Mouse (Mus musculus) urinary bladder, postnatal 10 days (tissue): ENCODE measurements around the gene Cd5.

Source experiments
- DNase-seq: peaks from one replicate; pipeline ENCODE4 v3.0.0; 2022; ENCODE audit warnings: low spot score

Gene Cd5

GRCm38 (mm10) chr19:10738811-10739210 is at the start of gene Cd5:
Cd5 (minus strand) TSS chr19:10739002.
- DNase-seq = no peak

- DNase-seq = no peak
Observed at GRCm38 (mm10) chr19:10788242-10788641, 49.4 kb upstream of the Cd5 start.

DNA sequence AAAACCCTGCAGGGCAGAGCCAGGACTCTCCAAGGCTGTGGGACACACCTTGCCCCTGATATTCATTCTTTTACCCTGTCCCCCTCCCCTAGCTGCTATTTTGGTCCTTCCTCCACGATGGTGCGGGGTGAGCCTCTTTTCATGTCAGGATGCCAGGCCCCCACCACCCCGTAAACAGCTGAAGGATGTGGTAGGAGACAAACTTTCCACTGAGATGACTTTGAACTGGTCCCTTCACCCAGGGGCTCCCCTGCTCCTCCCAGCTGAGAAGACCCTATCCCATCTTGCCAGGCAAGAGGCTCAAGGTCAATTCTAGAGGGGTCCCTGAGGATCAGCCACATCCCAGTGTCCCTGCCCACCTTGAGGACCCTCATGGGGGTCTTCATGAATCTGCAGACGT is 48.6 kb upstream of the Cd5 start:
- no peak for DNase-seq

DNA sequence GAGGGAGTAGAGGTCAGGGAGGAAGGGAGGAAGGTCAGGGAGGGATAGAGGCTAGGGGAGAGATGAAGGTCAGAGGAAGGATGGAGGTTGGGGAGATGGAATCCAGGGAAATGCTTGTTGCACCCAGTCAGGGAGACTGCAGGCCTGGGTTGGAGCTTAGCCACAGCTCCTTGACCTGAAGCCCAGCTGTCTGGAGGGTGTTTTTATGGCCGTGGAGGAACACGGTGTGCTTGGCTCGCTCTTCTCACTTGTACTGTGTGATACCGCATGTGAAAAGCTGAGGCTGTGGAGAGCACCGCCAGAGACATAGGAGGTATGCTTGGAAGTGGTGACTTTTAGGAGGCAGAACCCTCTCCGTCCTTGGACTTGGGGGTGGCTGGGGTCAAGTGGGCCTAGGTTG is 48.0 kb upstream of the Cd5 start:
- no peak for DNase-seq

GRCm38 (mm10) chr19:10784796-10785459 is 46.1 kb upstream of the Cd5 start:
- no peak for DNase-seq

DNA sequence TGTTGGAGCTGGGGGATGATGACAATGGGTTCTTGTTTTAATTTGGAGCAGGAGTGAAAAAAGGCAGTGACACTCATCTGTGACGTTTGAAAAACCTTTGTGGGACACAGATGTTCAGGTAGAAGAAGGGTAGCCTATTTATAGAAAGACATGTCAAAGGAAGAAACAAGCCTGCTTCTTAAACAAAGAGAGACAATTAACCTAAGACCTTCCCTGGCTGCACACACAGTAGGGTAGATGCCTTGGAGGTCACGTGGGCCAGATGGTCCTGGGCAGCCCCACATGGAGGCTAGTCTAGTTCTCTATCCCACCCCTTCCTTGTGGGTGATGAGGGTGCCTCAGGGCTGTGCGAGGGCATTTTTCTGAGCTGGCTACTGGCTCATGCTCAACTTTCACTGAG is 45.3 kb upstream of the Cd5 start:
- DNase-seq = no peak

DNA sequence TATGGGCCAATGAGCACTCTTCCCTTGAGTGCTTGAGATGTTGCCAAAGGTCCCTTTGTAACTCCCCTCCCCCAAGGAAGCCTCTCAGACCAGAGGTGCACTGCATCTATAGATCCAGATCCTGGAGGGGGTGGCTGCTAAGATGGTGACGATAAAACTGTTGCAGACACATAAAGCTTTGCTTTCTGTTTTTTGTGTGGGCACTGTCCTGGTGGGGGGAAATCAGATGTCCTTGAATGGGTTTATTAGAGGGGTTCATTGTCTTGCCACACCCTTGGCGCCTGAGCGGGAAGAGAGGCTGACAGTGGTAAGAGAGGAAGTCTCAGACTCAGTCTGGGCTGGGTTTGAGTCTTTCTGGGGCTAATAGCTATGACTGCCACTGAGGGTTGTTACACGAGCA is 44.4 kb upstream of the Cd5 start:
- no peak for DNase-seq

DNA sequence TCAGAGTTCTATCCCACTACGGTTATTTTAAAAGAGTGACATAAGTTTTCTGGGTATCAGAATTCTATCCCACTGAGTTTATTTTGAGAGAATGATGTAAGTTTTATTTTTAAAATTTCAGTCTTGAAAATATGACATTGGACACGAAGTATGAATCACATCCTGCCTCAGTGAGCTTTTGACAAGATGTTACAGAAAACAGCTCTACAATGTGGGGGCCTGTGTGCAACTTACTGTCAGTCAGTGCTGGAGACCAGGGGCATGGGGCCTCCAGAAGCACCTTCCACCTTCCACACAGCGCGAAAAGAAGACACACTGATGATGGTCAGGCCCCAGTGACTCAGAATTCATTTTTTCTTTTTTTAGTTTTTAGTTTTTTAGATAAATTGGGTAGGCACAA is 42.8 kb upstream of the Cd5 start:
- no peak for DNase-seq

DNA sequence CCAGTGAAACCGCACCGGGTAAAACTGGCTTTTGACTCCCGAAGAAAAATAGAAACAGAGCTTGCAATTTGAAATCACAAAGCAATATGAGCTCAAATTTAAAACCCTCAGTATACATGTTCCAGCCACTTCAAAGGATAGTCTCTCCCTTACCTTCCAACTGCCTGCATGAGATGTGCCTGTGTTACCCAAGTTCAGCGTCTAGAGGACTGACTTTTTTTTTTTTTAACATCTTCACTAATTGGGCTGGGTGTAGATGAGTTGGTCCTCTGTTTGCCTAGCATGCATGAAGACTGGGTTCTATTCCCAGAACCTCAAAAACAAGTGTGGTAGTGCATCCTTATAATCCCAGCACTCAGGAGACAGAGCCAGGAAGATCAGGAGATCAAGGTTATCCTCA is 38.1 kb upstream of the Cd5 start:
- DNase-seq = no peak

DNA sequence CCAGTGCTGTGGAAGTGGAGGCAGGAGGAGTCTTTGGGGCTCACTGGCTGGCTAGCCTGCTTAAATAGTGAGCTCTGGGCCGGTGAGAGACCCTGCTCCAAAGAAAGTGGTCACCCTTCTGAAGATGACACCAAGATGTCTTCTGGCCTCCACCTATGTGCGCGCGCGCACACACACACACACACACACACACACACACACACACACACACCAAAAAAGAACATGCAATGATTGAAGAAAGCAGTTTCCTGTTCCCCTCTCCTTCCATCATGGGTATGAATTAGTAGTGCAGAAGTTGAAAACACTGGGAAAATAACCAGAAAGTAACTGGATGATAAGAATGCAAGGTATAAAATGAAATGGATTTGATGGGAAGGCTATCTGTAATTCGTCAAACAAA is 35.3 kb upstream of the Cd5 start:
- DNase-seq = no peak

GRCm38 (mm10) chr19:10773384-10773783 is 34.6 kb upstream of the Cd5 start:
- no peak for DNase-seq

DNA sequence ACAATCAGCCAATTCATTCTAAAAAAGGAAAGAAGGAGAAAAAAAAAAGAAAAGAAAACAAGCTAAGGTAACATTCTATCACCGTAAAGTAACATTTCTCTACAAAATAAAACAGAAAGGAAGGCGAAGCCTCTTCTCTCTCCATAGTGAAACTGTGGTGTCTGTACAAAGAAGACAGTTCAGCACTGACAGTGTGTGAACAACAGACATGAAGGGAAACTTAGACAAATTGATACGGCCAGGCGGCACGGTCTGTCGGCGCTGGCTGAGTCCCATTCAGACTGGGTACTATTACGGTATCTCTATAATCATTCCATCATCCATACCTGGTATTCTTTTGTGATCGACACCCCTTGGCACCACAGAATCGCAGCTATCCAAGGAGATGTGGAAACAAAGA is 34.1 kb upstream of the Cd5 start:
- DNase-seq = no peak

GRCm38 (mm10) chr19:10771995-10772394 is 33.2 kb upstream of the Cd5 start:
- DNase-seq = no peak

DNA sequence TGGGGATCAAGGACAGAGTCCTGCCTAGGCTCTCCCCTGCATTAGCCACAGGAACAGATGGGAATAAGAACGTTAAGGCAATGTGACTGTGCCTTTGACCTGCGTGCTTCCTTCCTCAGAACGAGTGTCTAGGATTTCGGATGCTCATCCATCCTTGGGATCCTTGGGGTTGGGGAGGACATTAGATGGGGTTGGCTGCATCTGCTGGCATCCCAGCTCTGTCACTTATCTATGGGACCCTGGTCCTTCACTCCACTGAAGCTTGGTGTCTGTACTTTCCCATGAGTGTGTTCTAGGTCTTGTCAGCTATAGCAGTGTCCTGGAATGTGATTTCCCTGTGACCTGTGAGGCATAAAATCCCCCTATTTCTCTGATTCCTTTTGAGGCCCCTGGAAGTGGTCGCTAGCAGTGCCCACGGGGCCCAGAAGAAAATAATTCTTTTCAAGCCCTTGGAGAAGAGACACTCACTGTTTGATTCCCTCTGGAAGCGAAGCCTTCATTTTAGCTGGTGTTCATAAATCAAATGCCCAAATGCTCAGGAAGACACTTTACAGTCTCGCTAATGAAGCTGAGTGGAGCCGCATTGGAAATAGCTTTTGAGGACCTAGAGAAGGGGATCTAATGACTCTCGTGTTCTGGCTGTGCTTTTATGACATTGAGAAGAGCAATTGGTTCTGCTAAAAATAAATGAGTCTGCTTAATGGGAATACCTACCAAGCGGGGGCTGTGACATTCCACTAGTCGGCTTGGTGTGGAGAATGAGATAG is 30.8 kb upstream of the Cd5 start:
- no peak for DNase-seq

- DNase-seq = no peak
Observed at GRCm38 (mm10) chr19:10768694-10769428, 30.1 kb upstream of the Cd5 start.

GRCm38 (mm10) chr19:10767631-10768030 is 28.8 kb upstream of the Cd5 start:
- no peak for DNase-seq

GRCm38 (mm10) chr19:10763381-10764031 is 24.7 kb upstream of the Cd5 start:
- no peak for DNase-seq

GRCm38 (mm10) chr19:10762468-10762867 is 23.7 kb upstream of the Cd5 start:
- DNase-seq = no peak

GRCm38 (mm10) chr19:10761794-10762415 is 23.1 kb upstream of the Cd5 start:
- DNase-seq = no peak

GRCm38 (mm10) chr19:10759983-10760831 is 21.4 kb upstream of the Cd5 start:
- DNase-seq = no peak

- no peak for DNase-seq
Observed at GRCm38 (mm10) chr19:10759525-10759924, 20.7 kb upstream of the Cd5 start.
